Mouse (Mus musculus) heart, postnatal 0 days (tissue): ENCODE results near the gene Gm6890. TPM values are rescaled to one million over a fixed set of nuclear protein-coding genes. Genes with fewer than 3 reads are reported as not detected.
"Not testable (repeated sequence)": the region's sequence is repeated elsewhere in the genome, so short reads cannot be mapped to it uniquely, and the experiment has no call there.

Experiments
- ATAC-seq: fragments of 200-750 bp; cut with Nextera tagmentation; 2 replicates; pipeline ENCODE4 v1.8.0; 2017; ENCODE audit warnings: low read depth, moderate number of reproducible peaks, moderate library complexity; ENCODE audit not compliant: insufficient read depth
- DNase-seq: peaks from one replicate; pipeline ENCODE4 v3.0.0-alpha.2; 2016; ENCODE audit warnings: low spot score
- H3K27ac ChIP-seq: fragments of 300-500 bp; sonication (generic); 2 replicates; pipeline ENCODE4 v1.5.1; 2014; ENCODE audit warnings: low read depth, mild to moderate bottlenecking
- H3K27me3 ChIP-seq: fragments of 300-500 bp; sonication (generic); 2 replicates; pipeline ENCODE4 v1.6.1; 2014; ENCODE audit warnings: low read length, mixed read lengths; ENCODE audit not compliant: control insufficient read depth, insufficient read depth
- H3K36me3 ChIP-seq: fragments of 300-500 bp; sonication (generic); replicated peaks from 2 replicates; pipeline ENCODE4 v1.6.1; 2014; ENCODE audit warnings: low read length, mixed read lengths; ENCODE audit not compliant: control insufficient read depth, insufficient read depth
- H3K4me1 ChIP-seq: fragments of 300-500 bp; sonication (generic); 2 replicates; pipeline ENCODE4 v1.6.1; 2014; ENCODE audit warnings: antibody characterized with exemption; ENCODE audit not compliant: control insufficient read depth, insufficient read depth
- H3K4me2 ChIP-seq: fragments of 300-500 bp; sonication (generic); 2 replicates; pipeline ENCODE4 v1.6.1; 2014; ENCODE audit warnings: low read depth, mild to moderate bottlenecking, low read length, moderate library complexity
- H3K4me3 ChIP-seq: fragments of 300-500 bp; sonication (generic); 2 replicates; pipeline ENCODE4 v1.5.1; 2014; ENCODE audit warnings: low read depth, low read length
- H3K9ac ChIP-seq: fragments of 300-500 bp; sonication (generic); replicated peaks from 2 replicates; pipeline ENCODE4 v1.6.1; 2014; ENCODE audit warnings: low read depth, low read length, mixed read lengths
- H3K9me3 ChIP-seq: fragments of 300-500 bp; sonication (generic); replicated peaks from 2 replicates; pipeline ENCODE4 v1.6.1; 2016; ENCODE audit warnings: low read length; ENCODE audit not compliant: control insufficient read depth
- WGBS: fragments of 180-500 bp; shearing (Covaris S2); extraction: QIAGEN DNeasy Blood & Tissue Kit; methylation state at CpG from one replicate; pipeline ENCODE4 v1.1.7; 2014; 5-methylcytosine and 5-hydroxymethylcytosine counted together
- polyA plus RNA-seq: library from polyadenylated mRNA; unstranded; fragments of >200 nt; fragmentation: Nextera tagmentation; extraction: Ambion mirVana; gene quantifications from 2 replicates; pipeline ENCODE4 v1.2.1, GENCODE M21; 2015
- total RNA-seq: library from RNA; depleted of rRNA; stranded (reverse); fragments of >200 nt; gene quantifications from 2 replicates; pipeline ENCODE4 v1.2.3, GENCODE M21; 2014; ENCODE audit warnings: low replicate concordance; rRNA removed

Gm6890 gene
- total RNA-seq = not detected in 2 replicates
- not detected in 2 replicates for polyA plus RNA-seq

- not testable (repeated sequence) for H3K4me1 ChIP-seq, ATAC-seq, H3K36me3 ChIP-seq, H3K9ac ChIP-seq, H3K27me3 ChIP-seq, H3K27ac ChIP-seq, H3K4me2 ChIP-seq, H3K4me3 ChIP-seq, H3K9me3 ChIP-seq, DNase-seq
- 78% methylated on average over 9 of the region's 9 CpGs for WGBS
These were observed at the start of gene Gm6890 for GRCm38 (mm10) chrX:74740627-74741026. TSS of gene Gm6890 (plus strand) at chrX:74740927.

GRCm38 (mm10) chrX:74726195-74726594, 14.5 kb upstream of the Gm6890 start:
- not testable (repeated sequence) for H3K4me3 ChIP-seq, H3K4me1 ChIP-seq, H3K27ac ChIP-seq, H3K27me3 ChIP-seq, H3K4me2 ChIP-seq, ATAC-seq, H3K36me3 ChIP-seq, H3K9me3 ChIP-seq, H3K9ac ChIP-seq, DNase-seq
- 71% methylated on average over 2 of the region's 10 CpGs for WGBS

GRCm38 (mm10) chrX:74770715-74771114, 30.0 kb downstream of the Gm6890 start:
- H3K27me3 ChIP-seq, ATAC-seq, H3K36me3 ChIP-seq, H3K4me1 ChIP-seq, H3K27ac ChIP-seq, H3K9me3 ChIP-seq, DNase-seq, H3K4me3 ChIP-seq, H3K9ac ChIP-seq, H3K4me2 ChIP-seq: not testable (repeated sequence)
- no CpG with 5 or more reads among the region's 1 CpGs for WGBS

Other genes with a start within 250 kb of the Gm6890 start
- gene Olfr1326-ps1, start 166.0 kb upstream of the Gm6890 start, total RNA-seq = not detected in 2 replicates
- gene Olfr1326-ps1, start 166.0 kb upstream of the Gm6890 start, polyA plus RNA-seq = not detected in 2 replicates
- not detected in 2 replicates for gene Olfr1325, start 148.2 kb upstream of the Gm6890 start, total RNA-seq
- gene Olfr1325, start 148.2 kb upstream of the Gm6890 start, polyA plus RNA-seq = not detected in 2 replicates
- gene Gm5640, start 95.3 kb upstream of the Gm6890 start, total RNA-seq = not detected in 2 replicates
- gene Gm5640, start 95.3 kb upstream of the Gm6890 start, polyA plus RNA-seq = 0.32 and 0.37 TPM in 2 replicates
- not detected in 2 replicates for gene Gm5936, start 96.3 kb downstream of the Gm6890 start, total RNA-seq
- 0.10 TPM in 1 of 2 replicates, not detected in the other for gene Gm5936, start 96.3 kb downstream of the Gm6890 start, polyA plus RNA-seq